ENCODE assay signal across 10 mouse cellular contexts in genomic region chr11:20671789-20672392, GRCm38 (mm10).
DNase-seq lines count a peak whose midpoint lies in the region; ATAC-seq and TF ChIP-seq lines count a peak whose summit lies in the region.
"Had no signal": no experiment of that assay in that cellular context is flagged by ENCODE, and none has a peak within 500 bp of the region (broad histone marks: within the 10 kb centered on the region; RNA-seq: fewer than 3 reads in every experiment).

No protein-coding gene starts in this region.

- no peak overlapping the region for H3K4me3 ChIP-seq in heart, postnatal 0 days (ENCODE audit: low read depth, low read length)
- H3K4me3 ChIP-seq in heart, embryonic 12.5 days = no peak overlapping the region
- no peak overlapping the region for H3K4me3 ChIP-seq in lung, embryonic 14.5 days (ENCODE audit: low read depth, low read length)
- no peak overlapping the region for H3K4me3 ChIP-seq in lung, postnatal 0 days (ENCODE audit: low read depth, low read length)

- no peak overlapping the region for H3K27ac ChIP-seq in heart, postnatal 0 days (ENCODE audit: low read depth)
- H3K27ac ChIP-seq in heart, embryonic 12.5 days (ENCODE audit: poor library complexity, severe bottlenecking) = no peak overlapping the region
- no peak overlapping the region for H3K27ac ChIP-seq in lung, embryonic 14.5 days (ENCODE audit: low read depth)
- no peak overlapping the region for H3K27ac ChIP-seq in lung, postnatal 0 days (ENCODE audit: low read length)

- peak; percentile 53 for TF ChIP-seq CTCF in heart, postnatal 0 days (IDR thresholded peaks at IDR 0.05; ENCODE audit: low read depth)
- TF ChIP-seq CTCF in lung, embryonic 14.5 days (IDR thresholded peaks at IDR 0.05; ENCODE audit: low read depth) = peak; percentile 70
- TF ChIP-seq CTCF in brain, embryonic 14.5 days (IDR thresholded peaks at IDR 0.05; ENCODE audit: borderline replicate concordance, extremely low read depth, insufficient read depth, insufficient read length) = peak; percentile 54; the same call in 1 of the 2 replicates
- TF ChIP-seq CTCF in lung, postnatal 0 days (IDR thresholded peaks at IDR 0.05) = peak; percentile 68

- H3K9me3 ChIP-seq in heart, postnatal 0 days (replicated peaks; ENCODE audit: control insufficient read depth, low read length) = no peaks in the 10 kb centered on the region
- H3K9me3 ChIP-seq in heart, embryonic 12.5 days (replicated peaks) = no peaks in the 10 kb centered on the region
- H3K9me3 ChIP-seq in lung, embryonic 14.5 days (ENCODE audit: low read depth, low read length) = no peaks in the 10 kb centered on the region
- H3K9me3 ChIP-seq in lung, postnatal 0 days (ENCODE audit: low read length) = no peaks in the 10 kb centered on the region

- H3K4me1 ChIP-seq in heart, postnatal 0 days (ENCODE audit: control insufficient read depth, insufficient read depth) = no peaks in the 10 kb centered on the region
- no peaks in the 10 kb centered on the region for H3K4me1 ChIP-seq in heart, embryonic 12.5 days (replicated peaks)
- no peaks in the 10 kb centered on the region for H3K4me1 ChIP-seq in lung, embryonic 14.5 days (ENCODE audit: insufficient read depth)
- H3K4me1 ChIP-seq in lung, postnatal 0 days (ENCODE audit: insufficient read depth, low read depth, low read length) = no peaks in the 10 kb centered on the region; the same call in 1 of the 2 replicates

- 43% methylated on average over 6 of the region's 6 CpGs for WGBS in heart, postnatal 0 days
- 45% methylated on average over 6 of the region's 6 CpGs for WGBS in heart, embryonic 12.5 days
- WGBS in lung, embryonic 14.5 days = 42% methylated on average over 6 of the region's 6 CpGs
- 49% methylated on average over 6 of the region's 6 CpGs for WGBS in lung, postnatal 0 days

- no peaks in the 10 kb centered on the region for H3K36me3 ChIP-seq in heart, postnatal 0 days (replicated peaks; ENCODE audit: control insufficient read depth, insufficient read depth, low read length)
- no peaks in the 10 kb centered on the region for H3K36me3 ChIP-seq in heart, embryonic 12.5 days
- H3K36me3 ChIP-seq in lung, embryonic 14.5 days (ENCODE audit: insufficient read depth) = no peaks in the 10 kb centered on the region
- no peaks in the 10 kb centered on the region for H3K36me3 ChIP-seq in lung, postnatal 0 days (ENCODE audit: insufficient read depth, low read length)

- H3K9ac ChIP-seq in heart, postnatal 0 days (replicated peaks; ENCODE audit: low read depth, low read length) = no peak overlapping the region
- no peak overlapping the region for H3K9ac ChIP-seq in heart, embryonic 12.5 days
- H3K9ac ChIP-seq in lung, embryonic 14.5 days = no peak overlapping the region
- no peak overlapping the region for H3K9ac ChIP-seq in lung, postnatal 0 days (replicated peaks; ENCODE audit: low read depth)

- no peak overlapping the region for H3K4me2 ChIP-seq in heart, postnatal 0 days (ENCODE audit: low read depth, low read length)
- H3K4me2 ChIP-seq in heart, embryonic 12.5 days = no peak overlapping the region
- no peak overlapping the region for H3K4me2 ChIP-seq in lung, embryonic 14.5 days
- H3K4me2 ChIP-seq in lung, postnatal 0 days (replicated peaks; ENCODE audit: low read depth, low read length) = no peak overlapping the region

- peak; percentile 26 for DNase-seq in heart, postnatal 0 days (ENCODE audit: low spot score)
- peak; percentile 45 for DNase-seq in lung, embryonic 14.5 days
- no peak for DNase-seq in lung, postnatal 36 days
- no peak for DNase-seq in brain, embryonic 14.5 days (ENCODE audit: low read depth)
- no peak for DNase-seq in lung, postnatal 0 days (ENCODE audit: low spot score)
- DNase-seq in adrenal gland, postnatal 10 days = no peak
- DNase-seq: heart, postnatal 14 days; right cerebral cortex, postnatal 25 days; thymus, postnatal 14 days had no signal

- TF ChIP-seq POLR2A in brain, embryonic 14.5 days (IDR thresholded peaks at IDR 0.05; ENCODE audit: borderline replicate concordance, extremely low read depth, insufficient read depth, insufficient read length, poor library complexity, severe bottlenecking) = no peak

- H3K27me3 ChIP-seq in heart, postnatal 0 days (ENCODE audit: control insufficient read depth, insufficient read depth, low read length) = no peaks in the 10 kb centered on the region
- H3K27me3 ChIP-seq in heart, embryonic 12.5 days (replicated peaks) = 0 out of 2 replicates have a peak, but pooled peaks cover 4% of the 10 kb centered on the region
- H3K27me3 ChIP-seq in lung, embryonic 14.5 days (ENCODE audit: insufficient read depth, low read length) = no peaks in the 10 kb centered on the region
- H3K27me3 ChIP-seq in lung, postnatal 0 days (replicated peaks; ENCODE audit: insufficient read depth, low read length) = no peaks in the 10 kb centered on the region

- no peak for ATAC-seq in heart, postnatal 0 days (ENCODE audit: insufficient read depth, low read depth)
- no peak for ATAC-seq in heart, embryonic 12.5 days (ENCODE audit: insufficient number of reproducible peaks, low FRiP score)
- peak; percentile 31; the same call in 1 of the 2 replicates for ATAC-seq in lung, embryonic 14.5 days (ENCODE audit: insufficient read depth)
- peak; percentile 48; the same call in 1 of the 2 replicates for ATAC-seq in lung, postnatal 0 days

- no peak for TF ChIP-seq EP300 in heart, postnatal 0 days (IDR thresholded peaks at IDR 0.05; ENCODE audit: low read depth)
- TF ChIP-seq EP300 in lung, postnatal 0 days (IDR thresholded peaks at IDR 0.05) = no peak

Comparison
In these comparisons a context has a peak if more than half of its experiments do, and no peak if none do; other contexts are left out.
1. DNase-seq: peak in heart, postnatal 0 days (single experiment) and lung, embryonic 14.5 days (single experiment); none in lung, postnatal 36 days (single experiment), brain, embryonic 14.5 days (single experiment), lung, postnatal 0 days (single experiment) and adrenal gland, postnatal 10 days (single experiment).
2. ATAC-seq: peak in lung, embryonic 14.5 days (single experiment) and lung, postnatal 0 days (single experiment); none in heart, postnatal 0 days (single experiment) and heart, embryonic 12.5 days (single experiment).
3. Peak in every context shown above with its lines, with median percentiles within 50 percentile points of each other: CTCF ChIP-seq.